Mouse (Mus musculus): ENCODE data around the gene Gcm1. TPM values are rescaled to one million over a fixed set of nuclear protein-coding genes. Genes with fewer than 3 reads are reported as not detected.

Gcm1 gene
- polyA plus RNA-seq, 1 experiment, result not detected

GRCm38 (mm10) chr9:78030835-78031456 is 20.8 kb upstream of the Gcm1 start:
- no peak for TF ChIP-seq GATA1 (IDR thresholded peaks at IDR 0.05; ENCODE audit: low read length)

GRCm38 (mm10) chr9:78032930-78033329 is 18.8 kb upstream of the Gcm1 start:
- no peak for TF ChIP-seq GATA1 (IDR thresholded peaks at IDR 0.05; ENCODE audit: low read length)

GRCm38 (mm10) chr9:78035296-78035695 is 16.4 kb upstream of the Gcm1 start:
- no peak for TF ChIP-seq GATA1 (IDR thresholded peaks at IDR 0.05; ENCODE audit: low read length)

- no peak for TF ChIP-seq GATA1 (IDR thresholded peaks at IDR 0.05; ENCODE audit: low read length)
Measured at GRCm38 (mm10) chr9:78035831-78036230, 15.9 kb upstream of the Gcm1 start.

- no peak for TF ChIP-seq GATA1 (IDR thresholded peaks at IDR 0.05; ENCODE audit: low read length)
Measured at GRCm38 (mm10) chr9:78038755-78039489, 12.8 kb upstream of the Gcm1 start.

GRCm38 (mm10) chr9:78045171-78045570 is 6.6 kb upstream of the Gcm1 start:
- no peak for TF ChIP-seq GATA1 (IDR thresholded peaks at IDR 0.05; ENCODE audit: low read length)

GRCm38 (mm10) chr9:78046755-78047154 is 5.0 kb upstream of the Gcm1 start:
- TF ChIP-seq GATA1 (IDR thresholded peaks at IDR 0.05; ENCODE audit: low read length), result no peak

GRCm38 (mm10) chr9:78050452-78050970 is 1.2 kb upstream of the Gcm1 start:
- TF ChIP-seq GATA1 (IDR thresholded peaks at IDR 0.05; ENCODE audit: low read length), result no peak

GRCm38 (mm10) chr9:78053821-78054220 is 2.1 kb downstream of the Gcm1 start:
- no peak for TF ChIP-seq GATA1 (IDR thresholded peaks at IDR 0.05; ENCODE audit: low read length)

GRCm38 (mm10) chr9:78054298-78054697 is 2.6 kb downstream of the Gcm1 start:
- TF ChIP-seq GATA1 (IDR thresholded peaks at IDR 0.05; ENCODE audit: low read length), result no peak

- no peak for TF ChIP-seq GATA1 (IDR thresholded peaks at IDR 0.05; ENCODE audit: low read length)
Measured at GRCm38 (mm10) chr9:78059525-78060120, 7.9 kb downstream of the Gcm1 start.

- TF ChIP-seq GATA1 (IDR thresholded peaks at IDR 0.05; ENCODE audit: low read length), result no peak
Measured at GRCm38 (mm10) chr9:78062392-78062791, 10.7 kb downstream of the Gcm1 start.

GRCm38 (mm10) chr9:78064121-78064520 is 12.4 kb downstream of the Gcm1 start:
- TF ChIP-seq GATA1 (IDR thresholded peaks at IDR 0.05; ENCODE audit: low read length), result no peak

- TF ChIP-seq GATA1 (IDR thresholded peaks at IDR 0.05; ENCODE audit: low read length), result no peak
Measured at GRCm38 (mm10) chr9:78070496-78070895, 18.8 kb downstream of the Gcm1 start.

GRCm38 (mm10) chr9:78071626-78072025 is 19.9 kb downstream of the Gcm1 start:
- TF ChIP-seq GATA1 (IDR thresholded peaks at IDR 0.05; ENCODE audit: low read length), result no peak

- TF ChIP-seq GATA1 (IDR thresholded peaks at IDR 0.05; ENCODE audit: low read length), result no peak
Measured at GRCm38 (mm10) chr9:78073713-78074340, 22.1 kb downstream of the Gcm1 start.

All from G1E-ER4 (cell line).